Mouse (Mus musculus) T-helper 2 cell (primary cell): ENCODE results near the gene Ippk.

ENCODE experiments used
- in situ Hi-C: fragments of 300-600 bp; cut with MboI, MseI; formaldehyde crosslinking; loops from one replicate; pipeline ENCODE4 v1.15.1; 2025; ENCODE audit warnings: high pct_unique_total_duplicates

Gene Ippk

DNA sequence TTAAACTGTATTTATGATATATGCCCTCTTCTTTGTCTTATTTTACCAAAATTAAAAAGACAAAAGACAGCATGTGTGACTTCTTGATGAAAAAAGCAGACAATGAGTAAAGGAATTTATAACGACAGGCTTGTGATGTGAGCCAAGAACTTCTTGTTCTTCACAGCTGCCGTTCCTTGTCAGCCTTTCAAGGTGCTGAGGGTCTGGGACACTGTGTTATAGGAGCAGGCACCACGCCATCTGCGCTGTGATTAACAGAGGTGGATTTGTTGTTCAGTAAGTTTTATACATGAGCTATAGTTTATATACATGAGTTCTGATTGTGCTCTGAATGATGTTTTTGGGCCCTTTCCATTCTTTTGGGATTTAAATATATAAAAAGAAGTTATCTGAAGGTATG is 58.4 kb downstream of the Ippk start:
- in situ Hi-C loops = no loop called here

DNA sequence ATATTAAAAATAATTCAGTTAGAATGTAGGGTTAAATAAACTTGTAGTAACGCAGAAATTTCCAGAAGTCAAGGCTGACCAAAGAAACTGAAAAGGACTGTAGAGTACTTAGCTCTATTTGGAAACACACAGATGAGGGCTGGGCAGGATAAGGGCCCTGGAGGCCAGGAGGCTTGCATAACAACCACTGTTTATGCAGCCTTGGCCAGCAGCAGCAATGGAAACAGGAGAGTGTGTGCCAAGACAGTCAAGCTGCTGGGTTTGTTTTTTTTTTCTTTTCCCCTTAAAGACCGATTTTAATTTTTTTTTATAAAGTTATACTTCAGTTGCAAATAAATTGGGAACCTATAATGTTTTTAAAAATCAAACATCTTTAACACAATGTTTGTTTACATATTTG is 59.0 kb downstream of the Ippk start:
- in situ Hi-C loops = loop anchor here (10.0 kb wide), 1 partner anchor 145 kb away; no protein-coding TSS in a partner anchor

DNA sequence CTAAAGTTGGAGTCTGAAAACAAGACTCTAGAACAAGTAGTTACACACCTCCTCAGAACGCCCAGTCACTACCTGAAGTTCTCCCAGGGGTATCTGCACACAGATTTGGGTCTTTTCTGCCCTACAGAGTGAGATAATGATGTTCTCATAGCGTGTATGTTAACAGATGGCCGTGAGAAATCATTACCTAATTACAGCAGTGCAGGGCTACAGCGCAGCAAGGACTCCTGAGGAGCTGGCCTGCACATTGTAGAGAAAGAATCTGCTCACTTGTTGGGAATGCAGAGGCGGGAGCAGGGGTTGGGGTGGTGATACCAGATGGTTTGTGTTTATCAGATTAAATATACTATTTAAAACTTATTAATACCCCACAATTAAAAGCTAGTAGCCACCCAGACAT is 59.5 kb downstream of the Ippk start:
- in situ Hi-C loops = loop anchor here (10.0 kb wide), 1 partner anchor 144 kb away; no protein-coding TSS in a partner anchor

GRCm38 (mm10) chr13:49485388-49485787 is 64.3 kb downstream of the Ippk start:
- in situ Hi-C loops = loop anchor here (10.0 kb wide), 1 partner anchor 139 kb away; no protein-coding TSS in a partner anchor

GRCm38 (mm10) chr13:49492376-49493368 is 71.6 kb downstream of the Ippk start, which contains the start of gene Tes3-ps:
TSS of gene Tes3-ps (plus strand) at chr13:49493318.
- in situ Hi-C loops = no loop called here

DNA sequence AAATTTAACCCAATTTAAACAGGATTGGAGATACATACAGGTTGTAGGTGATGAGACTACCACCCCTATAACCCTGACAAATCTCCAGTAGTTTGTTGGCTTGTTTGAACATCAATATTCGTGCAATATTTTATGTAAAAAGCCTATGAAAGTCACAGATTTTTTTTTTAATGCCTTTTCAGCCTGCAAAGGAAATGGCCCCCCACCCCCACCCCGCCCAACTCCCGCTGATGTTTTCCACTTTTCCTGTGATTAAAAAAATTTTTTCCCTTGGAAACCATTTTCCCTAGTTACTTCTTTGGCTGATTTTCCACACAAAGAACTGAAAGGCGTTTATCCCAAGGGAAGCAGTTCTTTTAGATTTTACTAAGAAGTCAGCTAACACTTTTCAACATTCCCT is 83.5 kb downstream of the Ippk start, which contains the start of gene Ecm2:
Ecm2 (plus strand) TSS at position 301 of the 400 bp plus-strand sequence.
- in situ Hi-C loops = no loop called here

GRCm38 (mm10) chr13:49505776-49506175 is 84.7 kb downstream of the Ippk start:
- in situ Hi-C loops = no loop called here

GRCm38 (mm10) chr13:49507176-49507575 is 86.1 kb downstream of the Ippk start:
- in situ Hi-C loops = no loop called here
